Mouse (Mus musculus) limb, embryonic 14.5 days (tissue): ENCODE measurements around the gene Cep68. TPM values are rescaled to one million over a fixed set of nuclear protein-coding genes. Genes with fewer than 3 reads are reported as not detected.

Experiments
- ATAC-seq: fragments of 200-750 bp; cut with Nextera tagmentation; 2 replicates; pipeline ENCODE4 v1.8.0; 2017; ENCODE audit warnings: low read depth, moderate number of reproducible peaks, moderate TSS enrichment; ENCODE audit not compliant: low FRiP score
- DNase-seq: peaks from one replicate; pipeline ENCODE4 v3.0.0-alpha.2; 2015; ENCODE audit warnings: low spot score
- H3K27ac ChIP-seq: fragments of 300-500 bp; sonication (generic); replicated peaks from 2 replicates; pipeline ENCODE4 v1.5.1; 2014; ENCODE audit warnings: low read depth, mild to moderate bottlenecking, low read length, moderate library complexity, mixed read lengths
- H3K27me3 ChIP-seq: fragments of 300-500 bp; sonication (generic); 2 replicates; pipeline ENCODE4 v1.6.1; 2014; ENCODE audit warnings: low read length, mixed read lengths; ENCODE audit not compliant: control insufficient read depth, insufficient read depth
- H3K36me3 ChIP-seq: fragments of 300-500 bp; sonication (generic); 2 replicates; pipeline ENCODE4 v1.6.1; 2014; ENCODE audit warnings: mild to moderate bottlenecking, low read length, moderate library complexity, mixed read lengths; ENCODE audit not compliant: control insufficient read depth, insufficient read depth
- H3K4me1 ChIP-seq: fragments of 300-500 bp; sonication (generic); 2 replicates; pipeline ENCODE4 v1.6.1; 2014; ENCODE audit warnings: antibody characterized with exemption, low read length, mixed read lengths; ENCODE audit not compliant: control insufficient read depth, insufficient read depth
- H3K4me2 ChIP-seq: fragments of 300-500 bp; sonication (generic); replicated peaks from 2 replicates; pipeline ENCODE4 v1.6.1; 2014; ENCODE audit warnings: low read depth, mild to moderate bottlenecking, low read length, moderate library complexity; ENCODE audit not compliant: severe bottlenecking
- H3K4me3 ChIP-seq: fragments of 300-500 bp; sonication (generic); replicated peaks from 2 replicates; pipeline ENCODE4 v1.5.1; 2014; ENCODE audit warnings: low read length
- H3K9ac ChIP-seq: fragments of 300-500 bp; sonication (generic); 2 replicates; pipeline ENCODE4 v1.6.1; 2014; ENCODE audit warnings: mild to moderate bottlenecking, low read depth, low read length, moderate library complexity; ENCODE audit not compliant: severe bottlenecking
- H3K9me3 ChIP-seq: fragments of 300-500 bp; sonication (generic); 2 replicates; pipeline ENCODE4 v1.6.1; 2016; ENCODE audit warnings: low read length; ENCODE audit not compliant: control insufficient read depth
- POLR2A ChIP-seq: fragments of 200-500 bp; IDR thresholded peaks from 2 replicates; pipeline ENCODE4 v1.8.0; 2012; ENCODE audit warnings: inconsistent platforms, mild to moderate bottlenecking, moderate library complexity, borderline replicate concordance; ENCODE audit not compliant: insufficient read depth, insufficient read length; ENCODE audit errors: extremely low read depth
- WGBS: fragments of 180-500 bp; shearing (Covaris S2); extraction: QIAGEN DNeasy Blood & Tissue Kit; methylation state at CpG from one replicate; pipeline ENCODE4 v1.1.7; 2014; 5-methylcytosine and 5-hydroxymethylcytosine counted together
- polyA plus RNA-seq, 2 experiments: library from polyadenylated mRNA; depleted of rRNA in 1 of 2; stranded (reverse) in 1 of 2; unstranded in 1 of 2; fragments of >200 nt; fragmentation: Nextera tagmentation in 1 of 2; extraction: Ambion mirVana in 1 of 2; gene quantifications; 2 replicates each; pipeline versions ENCODE4 v1.2.1 to v1.2.3; 2012 to 2014

Gene Cep68
- polyA plus RNA-seq, 2 experiments = 28.5 to 29.7 TPM

GRCm38 (mm10) chr11:20211838-20212237, 37.4 kb downstream of the Cep68 start:
- Histone ChIP-seq H3K9me3 (no peaks in the 10 kb centered on the region), H3K36me3 (peaks cover 22% of the 10 kb centered on the region), H3K27me3 (no peaks in the 10 kb centered on the region), H3K9ac (no peak overlapping the region), H3K4me1 (peaks cover under 1% of the 10 kb centered on the region; the same call in 1 of the 2 replicates), H3K27ac (no peak overlapping the region), H3K4me2 (no peak overlapping the region), H3K4me3 (no peak overlapping the region)
- DNase-seq (no peak), ATAC-seq (no peak)
- no peak for TF ChIP-seq POLR2A
- 82% methylated on average over 2 of the region's 2 CpGs for WGBS

DNA sequence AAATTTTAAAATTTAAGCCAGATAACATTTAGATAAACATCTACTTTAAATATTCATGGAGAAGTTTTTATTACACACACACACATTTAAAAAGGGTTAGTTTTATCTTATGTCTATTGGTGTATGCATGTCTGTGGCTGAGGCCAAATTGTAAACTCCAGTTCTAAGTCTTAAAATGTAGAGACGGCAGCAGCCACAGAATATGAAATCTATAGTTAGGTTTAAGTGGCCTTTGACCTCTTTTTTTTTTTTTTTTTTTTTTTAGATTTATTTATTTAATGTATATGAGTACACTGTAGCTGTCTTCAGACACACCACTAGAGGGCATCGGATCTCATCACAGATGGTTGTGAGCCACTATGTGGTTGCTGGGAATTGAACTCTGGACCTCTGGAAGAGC, 41.6 kb downstream of the Cep68 start:
- Histone ChIP-seq H3K4me1 (peaks cover 21% of the 10 kb centered on the region), H3K27me3 (no peaks in the 10 kb centered on the region), H3K4me2 (no peak overlapping the region), H3K9me3 (no peaks in the 10 kb centered on the region), H3K4me3 (no peak overlapping the region), H3K36me3 (0 out of 2 replicates have a peak, but pooled peaks cover 4% of the 10 kb centered on the region), H3K27ac (no peak overlapping the region), H3K9ac (no peak overlapping the region)
- ATAC-seq (no peak), DNase-seq (no peak)
- 86% methylated on average over 2 of the region's 2 CpGs for WGBS
- no peak for TF ChIP-seq POLR2A

- TF ChIP-seq POLR2A = no peak
- 0 out of 2 replicates have a peak, but pooled peaks cover 4% of the 10 kb centered on the region for H3K36me3 ChIP-seq
- 31% methylated on average over 2 of the region's 2 CpGs for WGBS
These were observed 42.5 kb downstream of the Cep68 start for GRCm38 (mm10) chr11:20206626-20207223.

DNA sequence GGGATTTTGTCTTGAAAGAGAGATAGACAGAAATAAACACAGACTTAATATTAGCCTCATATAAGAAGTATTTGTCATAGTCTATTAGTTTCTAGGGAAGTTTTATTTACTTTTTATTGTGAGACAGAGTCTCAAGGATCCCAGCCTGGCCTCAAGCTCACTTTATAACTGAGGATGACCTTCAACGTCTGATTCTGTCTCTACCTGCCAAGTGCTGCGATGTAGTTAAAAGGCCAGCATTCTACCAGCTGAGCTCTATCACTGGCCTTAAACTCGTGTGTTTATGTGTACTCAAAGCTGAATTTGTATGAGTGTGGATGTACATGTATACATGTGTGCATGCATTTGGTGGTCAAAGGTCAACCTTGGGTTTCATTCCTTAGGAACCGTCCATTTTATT, 43.7 kb downstream of the Cep68 start:
- no peak overlapping the region for H3K4me2 ChIP-seq

More at GRCm38 (mm10) chr11:20206626-20207223, 42.5 kb downstream of the Cep68 start:
- H3K4me2 ChIP-seq = no peak overlapping the region
- H3K27ac ChIP-seq = no peak overlapping the region
- H3K4me1 ChIP-seq = peaks cover 22% of the 10 kb centered on the region
- H3K9me3 ChIP-seq = no peaks in the 10 kb centered on the region
- H3K4me3 ChIP-seq = no peak overlapping the region
- H3K27me3 ChIP-seq = no peaks in the 10 kb centered on the region
- ATAC-seq (no peak), DNase-seq (no peak)
- H3K9ac ChIP-seq = no peak overlapping the region

DNA sequence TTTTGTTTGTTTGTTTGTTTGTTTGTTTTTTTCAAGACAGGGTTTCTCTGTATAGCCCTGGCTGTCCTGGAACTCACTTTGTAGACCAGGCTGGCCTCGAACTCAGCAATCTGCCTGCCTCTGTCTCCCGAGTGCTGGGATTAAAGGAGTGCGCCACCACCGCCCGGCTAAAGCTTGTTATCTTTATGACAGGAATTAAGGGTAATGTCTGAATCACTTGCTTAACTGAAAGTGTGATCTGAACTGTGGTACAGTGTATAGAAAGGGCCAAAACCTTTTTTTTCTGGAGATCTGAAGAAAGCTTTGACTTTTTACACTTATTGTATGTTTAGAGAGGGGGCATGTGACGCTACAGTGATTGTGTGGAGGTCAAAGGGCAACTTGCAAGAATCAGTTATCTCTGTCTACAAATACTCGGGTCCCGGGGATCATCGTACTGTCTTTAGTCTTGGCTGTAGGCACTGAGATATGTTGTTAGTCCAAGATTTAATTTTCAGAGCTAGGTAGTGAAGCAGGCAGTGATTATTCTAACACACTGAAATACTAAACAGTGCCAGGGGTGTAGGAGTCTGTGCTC, 44.3 kb downstream of the Cep68 start:
- H3K9ac ChIP-seq = no peak overlapping the region
- peaks cover 22% of the 10 kb centered on the region for H3K4me1 ChIP-seq
- WGBS = 78% methylated on average over 9 of the region's 9 CpGs
- no peaks in the 10 kb centered on the region for H3K9me3 ChIP-seq
- ATAC-seq (no peak), DNase-seq (no peak)
- 0 out of 2 replicates have a peak, but pooled peaks cover 4% of the 10 kb centered on the region for H3K36me3 ChIP-seq
- TF ChIP-seq POLR2A = no peak
- H3K27me3 ChIP-seq = no peaks in the 10 kb centered on the region
- H3K4me3 ChIP-seq = no peak overlapping the region
- no peak overlapping the region for H3K4me2 ChIP-seq
- H3K27ac ChIP-seq = no peak overlapping the region

More for the DNA sequence above, 43.7 kb downstream of the Cep68 start:
- 83% methylated on average over 4 of the region's 4 CpGs for WGBS
- Histone ChIP-seq H3K27ac (no peak overlapping the region), H3K4me3 (no peak overlapping the region), H3K36me3 (0 out of 2 replicates have a peak, but pooled peaks cover 4% of the 10 kb centered on the region), H3K9ac (no peak overlapping the region), H3K9me3 (no peaks in the 10 kb centered on the region), H3K27me3 (no peaks in the 10 kb centered on the region), H3K4me1 (peaks cover 22% of the 10 kb centered on the region)
- TF ChIP-seq POLR2A = no peak
- DNase-seq (no peak), ATAC-seq (no peak)
